Mouse (Mus musculus) midbrain, postnatal 0 days (tissue): ENCODE measurements around the gene Dhx37. TPM values are rescaled to one million over a fixed set of nuclear protein-coding genes. Genes with fewer than 3 reads are reported as not detected.

ENCODE experiments used
- ATAC-seq: fragments of 200-750 bp; cut with Nextera tagmentation; 2 replicates; pipeline ENCODE4 v1.8.0; 2017; ENCODE audit warnings: moderate number of reproducible peaks, mild to moderate bottlenecking, moderate TSS enrichment, moderate library complexity; ENCODE audit not compliant: low FRiP score
- DNase-seq: peaks from one replicate; pipeline ENCODE4 v3.0.0-alpha.2; 2015; ENCODE audit warnings: low spot score
- H3K27ac ChIP-seq: fragments of 300-500 bp; sonication (generic); 2 replicates; pipeline ENCODE4 v1.5.1; 2014; ENCODE audit warnings: low read depth, mild to moderate bottlenecking, low read length, mixed read lengths
- H3K27me3 ChIP-seq: fragments of 300-500 bp; sonication (generic); 2 replicates; pipeline ENCODE4 v1.6.1; 2014; ENCODE audit warnings: low read length, control low read depth, mixed read lengths; ENCODE audit not compliant: insufficient read depth
- H3K36me3 ChIP-seq: fragments of 300-500 bp; sonication (generic); 2 replicates; pipeline ENCODE4 v1.6.1; 2014; ENCODE audit warnings: low read length, control low read depth, mixed read lengths; ENCODE audit not compliant: insufficient read depth
- H3K4me1 ChIP-seq: fragments of 300-500 bp; sonication (generic); 2 replicates; pipeline ENCODE4 v1.6.1; 2014; ENCODE audit warnings: mild to moderate bottlenecking, control low read depth, antibody characterized with exemption, low read length, mixed read lengths; ENCODE audit not compliant: insufficient read depth
- H3K4me2 ChIP-seq: fragments of 300-500 bp; sonication (generic); 2 replicates; pipeline ENCODE4 v1.6.1; 2014; ENCODE audit warnings: low read depth, mild to moderate bottlenecking, low read length, mixed read lengths; ENCODE audit not compliant: poor library complexity, severe bottlenecking
- H3K4me3 ChIP-seq: fragments of 300-500 bp; sonication (generic); 2 replicates; pipeline ENCODE4 v1.5.1; 2014; ENCODE audit warnings: low read depth, mild to moderate bottlenecking, low read length, moderate library complexity
- H3K9ac ChIP-seq: fragments of 300-500 bp; sonication (generic); replicated peaks from 2 replicates; pipeline ENCODE4 v1.6.1; 2014; ENCODE audit warnings: mild to moderate bottlenecking, low read length, moderate library complexity, mixed read lengths; ENCODE audit not compliant: poor library complexity, severe bottlenecking
- H3K9me3 ChIP-seq: fragments of 300-500 bp; sonication (generic); 2 replicates; pipeline ENCODE4 v1.6.1; 2016; ENCODE audit warnings: low read length, control low read depth
- CTCF ChIP-seq: IDR thresholded peaks from 2 replicates; pipeline ENCODE4 v1.5.1; 2016; ENCODE audit warnings: antibody characterized with exemption, mild to moderate bottlenecking
- WGBS: fragments of 180-500 bp; shearing (Covaris S2); extraction: QIAGEN DNeasy Blood & Tissue Kit; methylation state at CpG from one replicate; pipeline ENCODE4 v1.1.7; 2014; 5-methylcytosine and 5-hydroxymethylcytosine counted together
- polyA plus RNA-seq: library from polyadenylated mRNA; unstranded; fragments of >200 nt; fragmentation: Nextera tagmentation; extraction: Ambion mirVana; gene quantifications from 2 replicates; pipeline ENCODE4 v1.2.1, GENCODE M21; 2015
- total RNA-seq: library from RNA; depleted of rRNA; stranded (reverse); fragments of >200 nt; gene quantifications from 2 replicates; pipeline ENCODE4 v1.2.3, GENCODE M21; 2014

Gene Dhx37
- total and polyA plus RNA-seq, 2 experiments from 2014 or later, result 10.9 to 32.9 TPM

DNA sequence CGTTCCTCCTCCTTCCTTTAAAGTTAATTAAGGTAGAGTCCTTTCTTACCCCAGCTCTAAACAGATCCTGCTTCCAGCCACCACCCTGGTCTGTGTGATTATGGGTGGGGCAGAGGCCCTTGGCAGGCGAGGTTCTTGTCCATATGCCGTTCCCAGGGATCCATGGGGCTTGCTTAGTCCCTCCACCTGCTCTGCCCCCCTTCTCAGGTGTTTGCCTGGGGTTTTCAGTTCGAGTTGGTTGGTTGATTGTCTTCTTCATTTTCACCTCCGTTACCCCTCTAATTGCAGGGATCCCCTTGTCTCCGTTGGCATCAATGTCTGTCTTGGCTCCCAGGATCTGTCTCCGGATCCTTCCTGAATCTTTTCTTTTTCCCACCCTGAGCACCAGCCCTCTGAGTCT, 42.9 kb upstream of the Dhx37 start:
- no peak for ATAC-seq
- Histone ChIP-seq H3K4me3 (peak overlapping the region; percentile 85), H3K36me3 (no peaks in the 10 kb centered on the region; the same call in 1 of the 2 replicates), H3K9ac (peak overlapping the region; percentile 83), H3K27me3 (no peaks in the 10 kb centered on the region), H3K4me2 (peak overlapping the region; percentile 89), H3K4me1 (peaks cover 19% of the 10 kb centered on the region), H3K9me3 (no peaks in the 10 kb centered on the region), H3K27ac (no peak overlapping the region)
- 58% methylated on average over 7 of the region's 7 CpGs for whole genome bisulfite sequencing
- no peak for TF ChIP-seq CTCF
- DNase-seq, result no peak

DNA sequence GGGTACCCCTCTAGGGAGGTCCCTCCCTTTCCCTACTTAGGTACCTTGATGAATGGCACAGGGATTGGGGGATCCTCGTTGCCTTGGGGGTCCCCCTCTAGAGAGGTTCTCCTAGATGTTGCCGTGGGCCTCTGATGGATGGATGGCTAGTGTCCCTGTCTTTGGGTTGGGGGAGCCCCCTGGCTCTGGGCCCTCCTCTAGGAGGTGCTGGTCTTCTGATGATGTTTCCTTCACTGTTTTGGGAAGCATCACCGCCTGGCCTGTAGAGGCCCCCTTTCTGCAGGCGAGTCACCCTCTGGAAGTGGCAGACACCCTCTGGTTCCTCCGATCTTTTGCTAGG, 42.3 kb upstream of the Dhx37 start:
- DNase-seq (peak; percentile 55), ATAC-seq (peak; percentile 47; the same call in 1 of the 2 replicates)
- TF ChIP-seq CTCF, result peak; percentile 59
- peaks cover 19% of the 10 kb centered on the region for H3K4me1 ChIP-seq
- H3K36me3 ChIP-seq, result no peaks in the 10 kb centered on the region; the same call in 1 of the 2 replicates
- H3K9ac ChIP-seq, result peak overlapping the region; percentile 83
- peak overlapping the region; percentile 77 for H3K27ac ChIP-seq
- WGBS, result 13% methylated on average over 5 of the region's 5 CpGs
- H3K4me3 ChIP-seq, result peak overlapping the region; percentile 85
- no peaks in the 10 kb centered on the region for H3K27me3 ChIP-seq
- H3K4me2 ChIP-seq, result peak overlapping the region; percentile 89
- no peaks in the 10 kb centered on the region for H3K9me3 ChIP-seq

DNA sequence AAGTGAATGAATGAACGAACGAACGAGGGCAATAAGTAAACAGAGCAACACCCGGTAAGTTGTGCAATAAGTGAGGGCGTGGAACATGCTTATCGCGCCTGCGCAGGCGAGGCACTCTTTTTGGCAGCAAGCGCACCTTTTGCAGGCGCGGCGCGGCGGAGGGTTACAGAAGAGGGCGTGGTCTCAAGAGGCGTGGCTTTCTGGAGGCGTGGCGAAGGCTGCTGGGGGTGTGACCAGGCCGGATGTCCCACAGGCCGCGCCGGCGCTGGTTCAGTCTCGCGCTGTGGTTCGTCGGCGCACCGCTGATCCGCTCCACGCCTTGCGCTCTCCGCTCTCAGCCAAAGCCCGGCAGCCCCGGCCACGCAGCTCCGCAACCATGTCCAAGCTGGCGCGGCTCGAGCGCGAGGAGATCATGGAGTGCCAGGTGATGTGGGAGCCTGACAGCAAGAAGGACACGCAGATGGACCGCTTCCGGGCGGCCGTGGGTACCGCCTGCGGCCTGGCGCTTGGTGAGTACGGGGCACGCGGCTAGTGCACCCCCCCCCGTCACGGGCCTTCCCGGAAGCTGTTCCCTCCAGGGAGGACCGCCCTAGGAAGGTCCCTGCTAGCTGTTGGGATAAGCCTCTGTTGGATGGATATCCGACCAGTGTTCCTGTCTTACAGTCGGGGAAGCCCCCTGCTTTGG, 41.8 kb upstream of the Dhx37 start, which contains the start of gene Aacs:
Aacs (plus strand) TSS at position 214 of the 685 bp plus-strand sequence.
- peak; percentile 86 for ATAC-seq
- Histone ChIP-seq H3K27ac (peak within 1 kb of the TSS; percentile 77), H3K9me3 (no peaks in the 10 kb centered on the region), H3K4me1 (peaks cover 17% of the 10 kb centered on the region), H3K4me3 (peak within 1 kb of the TSS; percentile 85), H3K36me3 (no peaks in the 10 kb centered on the region; the same call in 1 of the 2 replicates), H3K9ac (peak within 1 kb of the TSS; percentile 83), H3K27me3 (no peaks in the 10 kb centered on the region), H3K4me2 (peak within 1 kb of the TSS; percentile 89)
- under 1% methylated on average over 60 of the region's 60 CpGs for WGBS
- DNase-seq, result peak; percentile 96
- no peak for TF ChIP-seq CTCF

DNA sequence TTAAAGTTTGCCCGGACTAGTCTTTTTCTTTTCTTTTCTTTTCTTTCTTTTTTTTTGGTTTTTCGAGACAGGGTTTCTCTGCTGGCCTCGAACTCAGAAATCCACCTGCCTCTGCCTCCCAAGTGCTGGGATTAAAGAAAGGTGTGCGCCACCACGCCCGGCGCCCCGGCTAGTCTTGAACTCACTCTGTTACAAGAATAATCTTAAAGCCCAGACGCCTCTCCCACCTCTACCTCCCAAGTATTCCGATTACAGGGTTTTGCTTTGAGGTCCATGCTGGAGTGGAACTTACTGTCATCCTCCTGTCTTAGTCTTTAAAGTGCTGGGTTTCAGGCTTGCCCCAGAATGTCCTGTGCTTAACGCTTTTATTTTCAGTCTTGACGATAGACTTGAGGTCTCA, 41.1 kb upstream of the Dhx37 start:
- Histone ChIP-seq H3K4me2 (peak overlapping the region; percentile 89), H3K9ac (no peak overlapping the region), H3K27ac (peak overlapping the region; percentile 77; the same call in 1 of the 2 replicates), H3K4me3 (peak overlapping the region; percentile 85), H3K4me1 (peaks cover 14% of the 10 kb centered on the region), H3K36me3 (no peaks in the 10 kb centered on the region), H3K9me3 (no peaks in the 10 kb centered on the region), H3K27me3 (no peaks in the 10 kb centered on the region)
- TF ChIP-seq CTCF, result no peak
- WGBS, result 63% methylated on average over 12 of the region's 12 CpGs
- no peak for ATAC-seq
- no peak for DNase-seq

DNA sequence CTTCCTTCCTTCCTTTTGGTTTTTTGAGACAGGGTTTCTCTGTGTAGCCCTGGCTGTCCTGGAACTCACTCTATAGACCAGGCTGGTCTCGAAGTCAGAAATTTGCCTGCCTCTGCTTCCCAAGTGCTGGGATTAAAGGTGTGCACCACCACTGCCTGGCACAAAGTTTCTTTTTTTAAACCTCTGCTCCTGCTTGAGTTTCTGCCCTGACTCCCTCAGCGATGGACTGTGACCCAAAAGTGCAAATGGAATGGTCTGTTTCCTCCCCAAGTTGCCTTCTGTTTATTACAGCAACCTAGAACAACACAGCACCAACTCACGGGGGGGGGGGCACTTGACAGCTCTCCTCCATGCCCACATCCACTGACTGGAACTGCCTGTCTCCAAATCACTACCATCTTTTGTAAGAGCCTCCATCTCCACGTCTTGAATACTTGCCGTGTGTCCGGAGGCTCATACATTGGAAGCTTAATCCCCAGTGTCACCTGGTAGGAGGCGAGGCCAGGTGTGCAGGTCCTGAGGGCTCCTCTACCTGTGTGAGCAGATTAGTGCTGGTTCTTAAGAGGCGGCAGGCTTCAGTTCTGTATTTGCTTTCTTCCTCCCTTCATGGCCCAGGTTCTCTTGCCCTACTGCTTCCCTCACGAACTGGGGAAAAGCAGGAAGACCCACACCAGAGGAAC, 39.0 kb upstream of the Dhx37 start:
- Histone ChIP-seq H3K27me3 (no peaks in the 10 kb centered on the region), H3K36me3 (no peaks in the 10 kb centered on the region), H3K27ac (no peak overlapping the region), H3K4me2 (no peak overlapping the region), H3K9ac (no peak overlapping the region), H3K4me3 (no peak overlapping the region), H3K4me1 (peaks cover 12% of the 10 kb centered on the region), H3K9me3 (no peaks in the 10 kb centered on the region)
- DNase-seq (no peak), ATAC-seq (no peak)
- 78% methylated on average over 9 of the region's 9 CpGs for whole genome bisulfite sequencing
- TF ChIP-seq CTCF, result no peak

DNA sequence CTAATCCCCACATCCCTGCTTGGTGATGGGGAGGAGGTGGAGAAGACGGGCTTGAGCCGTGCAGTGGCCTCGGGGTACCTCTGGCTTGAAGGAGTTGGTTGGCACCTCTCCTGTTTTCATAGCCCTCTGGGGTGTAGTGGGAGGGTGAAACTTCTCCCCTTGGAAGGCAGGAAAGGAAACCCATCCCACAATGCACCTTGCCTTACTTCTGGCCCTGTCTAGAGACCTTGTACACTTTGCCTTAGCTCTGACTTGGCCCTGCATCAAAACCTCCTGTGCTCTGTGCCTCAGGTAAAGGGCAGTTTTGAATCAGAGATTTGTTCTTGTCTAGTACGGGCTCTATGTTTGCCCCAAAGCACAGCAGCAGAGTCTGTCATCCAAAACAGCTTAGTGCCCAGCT, 36.8 kb upstream of the Dhx37 start:
- Histone ChIP-seq H3K9me3 (no peaks in the 10 kb centered on the region), H3K36me3 (no peaks in the 10 kb centered on the region), H3K27ac (no peak overlapping the region), H3K27me3 (no peaks in the 10 kb centered on the region), H3K4me3 (no peak overlapping the region), H3K9ac (no peak overlapping the region), H3K4me1 (no peaks in the 10 kb centered on the region), H3K4me2 (no peak overlapping the region)
- no peak for TF ChIP-seq CTCF
- WGBS, result 80% methylated on average over 4 of the region's 4 CpGs
- DNase-seq (no peak), ATAC-seq (no peak)
